Mouse (Mus musculus) lung, postnatal 25 days (tissue): ENCODE results near the gene Gjd3.
"Not testable (repeated sequence)": the region's sequence is repeated elsewhere in the genome, so short reads cannot be mapped to it uniquely, and the experiment has no call there.

Experiments
- DNase-seq: peaks from one replicate; pipeline ENCODE4 v3.0.0; 2022; ENCODE audit warnings: low spot score

Gene Gjd3

DNA sequence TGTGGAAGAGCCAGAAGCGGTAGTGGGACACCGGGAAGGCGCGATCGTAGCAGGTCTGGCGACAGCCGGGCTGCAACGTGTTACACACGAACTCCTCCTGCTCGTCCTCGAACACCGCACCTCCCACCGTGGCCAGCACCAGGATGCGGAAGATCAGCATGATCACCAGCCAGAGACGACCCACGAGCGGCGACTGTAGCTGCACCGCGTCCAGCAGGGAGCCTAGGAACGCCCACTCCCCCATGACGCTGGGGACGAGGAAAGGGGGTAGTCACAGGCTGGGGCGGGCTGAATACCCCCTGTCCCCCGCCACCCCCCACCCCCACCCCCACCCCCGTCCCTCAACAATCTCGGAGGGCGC is at the start of gene Gjd3:
Gene Gjd3 (minus strand): TSS at position 244 of the 361 bp plus-strand sequence.
- DNase-seq: no peak

DNA sequence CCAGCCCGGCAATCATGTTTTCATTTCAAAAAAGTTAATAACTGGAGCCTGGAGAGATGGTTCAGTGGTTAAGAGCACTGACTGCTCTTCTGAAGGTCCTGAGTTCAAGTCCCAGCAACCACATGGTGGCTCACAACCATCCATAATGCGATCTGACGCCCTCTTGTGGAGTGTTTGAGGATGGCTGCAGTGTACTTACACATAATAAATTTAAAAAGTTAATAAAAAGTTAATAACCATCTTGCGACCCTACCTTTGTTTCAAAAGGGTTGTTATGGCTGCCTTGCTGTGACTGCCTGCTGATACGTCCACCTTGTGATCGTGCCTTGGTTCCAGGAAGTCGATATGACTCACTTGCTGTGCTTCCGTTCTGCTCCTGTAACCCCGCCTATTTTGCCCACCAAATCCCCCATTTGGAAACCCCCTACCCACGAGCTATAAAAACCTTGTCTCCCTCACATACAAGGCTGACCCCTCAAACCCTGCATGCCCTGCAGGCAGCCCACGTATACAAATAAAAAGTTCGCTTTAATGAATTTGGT is 44.2 kb upstream of the Gjd3 start:
- no peak for DNase-seq

DNA sequence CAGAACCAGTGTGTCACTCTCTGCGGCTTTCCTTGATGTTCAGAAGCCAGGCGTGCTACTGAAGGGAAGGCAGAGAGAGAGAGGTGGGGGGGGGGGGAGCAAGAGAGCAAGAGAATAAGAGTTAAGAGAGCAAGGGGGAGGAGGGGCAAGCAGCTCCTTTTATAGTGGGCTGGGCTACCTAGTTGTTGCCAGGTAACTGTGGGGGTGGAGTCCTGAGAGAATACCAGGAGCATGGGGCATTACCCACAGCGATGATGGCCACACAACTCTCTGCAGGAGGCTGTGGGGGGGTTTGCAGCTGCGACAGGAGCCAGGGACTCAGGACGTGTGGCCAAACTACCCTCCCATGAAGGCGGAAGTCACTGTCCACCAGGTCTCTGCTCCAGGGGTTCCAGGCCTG is 43.1 kb upstream of the Gjd3 start:
- no peak for DNase-seq

DNA sequence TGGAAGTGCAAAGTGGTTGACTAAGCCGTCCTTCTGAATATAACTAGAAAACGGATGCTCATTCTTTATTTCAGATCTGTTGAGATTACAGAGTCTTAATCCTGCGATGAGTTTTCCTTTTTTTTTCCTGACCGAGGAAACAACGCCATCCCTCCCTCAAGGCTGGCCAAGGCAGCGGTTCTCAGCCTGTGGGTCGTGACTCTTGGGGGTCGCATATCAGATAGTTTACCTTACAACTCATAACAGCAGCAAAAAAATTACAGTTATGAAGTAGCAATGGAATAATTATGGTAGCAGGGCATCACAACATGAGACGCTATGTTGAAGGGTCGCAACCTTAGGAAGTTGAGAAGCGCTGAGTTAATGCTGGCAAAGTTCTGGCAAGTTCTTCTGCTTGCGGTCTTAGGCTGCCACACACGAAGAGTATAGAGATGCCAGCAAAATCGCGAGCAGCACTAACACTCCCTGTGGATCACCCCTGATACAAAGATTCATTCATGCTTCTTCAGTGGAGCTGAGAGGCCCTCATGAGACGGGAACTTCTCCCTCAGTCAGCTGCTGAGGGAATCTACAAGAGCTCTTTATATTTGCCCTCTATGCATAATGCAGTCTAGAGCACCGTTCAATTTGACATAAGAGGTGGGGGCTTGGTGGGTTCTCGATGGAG is 41.8 kb upstream of the Gjd3 start:
- no peak for DNase-seq

DNA sequence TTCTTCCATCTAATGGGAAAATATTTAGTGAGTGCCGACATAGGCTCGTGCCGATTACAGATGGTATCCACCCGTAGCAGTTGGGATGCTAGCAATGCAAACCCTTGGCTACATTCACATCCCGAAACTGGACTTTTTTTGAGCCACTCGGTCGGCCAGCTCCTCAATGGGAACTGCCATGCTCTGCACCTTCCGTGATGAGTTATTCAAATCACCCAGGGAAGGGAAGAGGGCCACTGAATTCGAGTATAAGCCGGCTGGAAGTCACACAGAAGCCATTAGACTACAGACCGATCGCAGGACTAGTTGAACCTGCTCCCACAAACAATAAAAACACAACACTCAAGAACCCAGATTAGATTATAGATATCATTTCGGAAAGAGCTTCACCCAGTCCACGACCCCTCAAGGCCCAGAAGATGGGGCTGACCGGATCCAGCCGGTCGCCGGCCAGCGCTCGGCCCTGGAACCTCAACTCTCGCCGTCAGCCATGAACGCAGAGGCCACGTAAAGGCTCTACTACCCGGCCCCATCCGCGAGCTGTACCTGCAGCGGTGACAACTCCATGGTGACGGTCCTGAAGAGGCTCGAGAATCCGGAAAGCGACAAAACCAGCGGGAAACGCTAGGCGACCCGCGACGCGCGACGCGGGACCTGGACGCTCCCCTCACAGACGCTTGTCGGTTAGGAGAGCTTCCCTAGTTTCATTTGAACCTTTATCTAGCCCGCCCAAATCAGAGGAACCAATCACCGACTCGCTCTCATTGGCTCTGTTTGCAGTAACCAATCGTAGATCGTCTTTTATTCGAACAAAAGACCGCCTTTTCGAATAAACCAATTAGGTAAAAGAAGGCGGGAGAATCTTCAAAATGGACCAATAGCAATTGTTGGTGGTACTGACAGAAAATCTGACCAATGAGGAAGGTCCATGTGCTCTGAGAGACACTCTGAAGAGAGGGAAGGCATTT is 41.0 kb upstream of the Gjd3 start, which contains the start of gene Top2a:
Gene Top2a (minus strand): TSS at position 690 of the 968 bp plus-strand sequence.
- peak; percentile 98 for DNase-seq

DNA sequence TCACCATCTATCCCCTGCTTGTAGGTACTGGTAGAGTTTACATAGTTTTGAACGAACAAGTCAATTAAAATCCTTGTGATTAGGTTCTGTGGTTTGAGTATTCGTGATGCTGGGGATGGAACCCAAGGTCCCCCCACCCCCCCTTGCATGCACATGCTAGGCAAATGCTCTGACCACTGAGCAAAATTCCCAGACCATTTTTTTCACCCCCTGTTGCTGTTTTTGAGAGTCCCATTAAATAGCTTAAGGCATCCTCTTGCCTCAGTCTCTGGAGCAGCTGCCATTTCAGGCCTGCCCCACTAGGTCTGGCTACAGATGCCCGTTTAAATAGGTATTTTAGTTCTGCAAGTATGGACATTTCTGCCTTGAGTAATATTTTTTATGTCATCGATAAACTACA is 40.3 kb upstream of the Gjd3 start:
- no peak for DNase-seq

DNA sequence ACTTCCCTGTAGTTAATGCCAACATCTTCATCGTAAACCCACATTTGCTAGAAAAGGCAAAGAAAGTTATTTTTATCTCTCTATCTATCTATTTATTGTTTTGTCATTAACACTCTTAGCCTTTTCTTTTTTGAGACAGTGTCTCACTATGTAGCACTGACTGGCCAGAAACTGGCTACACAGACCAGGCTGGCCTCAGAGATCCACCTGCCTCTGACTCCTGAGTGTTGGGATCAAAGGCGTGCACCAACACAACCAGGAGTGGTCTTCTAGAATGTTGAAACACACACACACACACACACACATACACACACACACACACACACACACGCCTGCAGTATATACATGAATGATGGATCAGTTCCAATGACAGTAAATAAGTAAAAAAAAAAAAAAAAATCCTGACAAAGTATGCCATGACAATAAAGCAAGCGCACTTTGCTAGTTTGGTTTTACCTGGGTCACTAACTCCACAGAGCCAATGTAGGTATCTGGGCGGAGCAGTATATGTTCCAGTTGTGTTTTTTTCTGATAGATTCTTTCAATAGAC is 39.6 kb upstream of the Gjd3 start:
- no peak for DNase-seq

DNA sequence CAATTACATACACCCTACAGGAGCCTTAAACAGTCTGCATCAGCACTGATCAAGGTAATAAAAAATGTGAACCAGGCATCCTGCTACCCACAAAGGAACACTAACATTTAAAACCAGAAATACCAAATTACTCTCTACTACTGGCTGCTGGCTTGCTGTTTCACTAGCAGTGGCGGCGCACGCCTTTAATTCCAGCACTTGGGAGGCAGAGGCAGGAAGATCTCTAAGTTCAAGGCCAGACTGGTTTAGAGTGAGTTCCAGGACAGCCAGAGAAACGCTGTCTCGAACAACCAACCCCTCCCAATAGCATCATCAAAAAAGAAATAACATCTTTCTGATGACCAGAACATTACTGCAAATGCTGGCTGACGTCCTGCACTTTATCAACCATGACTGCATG is 37.0 kb upstream of the Gjd3 start:
- DNase-seq: no peak

DNA sequence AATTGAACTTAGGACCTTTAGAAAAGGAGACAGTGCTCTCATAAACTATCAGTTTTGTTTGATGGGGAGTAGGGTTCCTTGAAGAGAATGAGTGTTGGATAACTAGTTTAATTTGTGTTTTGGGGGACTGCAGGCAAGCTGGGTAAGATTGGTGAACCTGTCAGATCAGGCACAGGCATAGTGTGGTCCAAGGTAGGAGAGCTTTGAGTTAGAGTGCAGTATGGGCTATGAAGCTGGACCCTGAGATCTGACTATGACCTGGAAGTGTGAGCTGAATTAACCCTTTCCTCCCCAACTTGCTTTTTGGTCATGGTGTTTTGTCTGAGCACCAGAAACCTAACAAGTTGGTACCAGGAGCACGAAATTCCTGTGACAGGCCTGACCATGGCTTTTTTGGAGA is 31.0 kb upstream of the Gjd3 start:
- no peak for DNase-seq

DNA sequence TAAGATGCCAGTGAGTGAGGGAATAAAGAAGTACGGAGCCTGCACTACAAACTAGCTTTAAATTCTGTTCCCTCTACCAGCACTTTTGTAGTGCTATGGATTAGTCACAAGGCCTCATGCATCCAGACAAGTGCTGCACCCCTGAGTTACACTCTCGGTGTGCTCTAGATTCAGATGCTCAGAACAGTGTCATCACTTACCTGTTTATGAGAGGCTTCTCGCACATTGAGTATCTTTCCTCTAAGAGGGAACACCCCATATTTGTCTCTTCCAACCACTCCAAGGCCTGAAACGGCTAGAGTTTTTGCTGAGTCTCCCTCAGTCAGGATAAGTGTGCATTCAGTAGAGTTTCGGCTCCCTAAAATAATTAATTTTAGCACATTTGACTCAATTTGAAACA is 27.9 kb upstream of the Gjd3 start:
- no peak for DNase-seq

DNA sequence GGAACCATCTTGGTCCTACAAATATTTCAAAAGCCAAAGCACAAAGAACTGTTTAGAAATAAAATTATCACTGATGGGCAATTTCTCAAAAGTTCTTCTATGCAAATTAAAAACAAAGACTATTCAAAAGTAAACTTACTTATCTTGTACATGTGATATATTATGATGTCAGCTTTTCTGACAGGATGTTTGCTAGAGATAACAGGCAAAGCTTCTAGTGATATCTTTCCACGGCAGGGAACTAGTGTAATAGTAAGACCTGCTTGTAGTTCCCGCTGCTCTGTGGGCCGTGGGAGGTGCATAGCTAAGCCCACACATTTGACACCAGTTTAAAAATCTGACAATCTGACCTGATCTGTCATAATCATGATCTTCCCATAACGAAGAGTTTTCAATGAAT is 27.3 kb upstream of the Gjd3 start:
- no peak for DNase-seq

DNA sequence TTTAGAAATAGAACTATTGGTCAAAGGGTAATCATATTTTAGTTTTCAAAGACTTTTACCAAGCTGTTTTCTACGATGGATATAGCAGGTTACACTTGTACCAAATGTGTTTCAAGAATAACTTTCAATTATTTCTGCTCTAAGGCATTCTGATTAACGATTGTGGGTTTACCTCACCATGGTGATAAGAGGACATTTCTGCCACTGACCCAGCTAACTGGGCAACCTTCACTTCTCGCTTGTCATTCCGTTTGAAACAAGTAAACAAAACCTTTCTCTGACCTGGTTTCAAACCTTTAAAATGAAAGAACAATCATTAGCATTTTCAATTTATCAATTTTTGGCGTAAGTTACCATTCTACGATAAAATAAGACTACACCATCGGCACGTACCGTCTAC is 24.0 kb upstream of the Gjd3 start:
- DNase-seq: no peak

DNA sequence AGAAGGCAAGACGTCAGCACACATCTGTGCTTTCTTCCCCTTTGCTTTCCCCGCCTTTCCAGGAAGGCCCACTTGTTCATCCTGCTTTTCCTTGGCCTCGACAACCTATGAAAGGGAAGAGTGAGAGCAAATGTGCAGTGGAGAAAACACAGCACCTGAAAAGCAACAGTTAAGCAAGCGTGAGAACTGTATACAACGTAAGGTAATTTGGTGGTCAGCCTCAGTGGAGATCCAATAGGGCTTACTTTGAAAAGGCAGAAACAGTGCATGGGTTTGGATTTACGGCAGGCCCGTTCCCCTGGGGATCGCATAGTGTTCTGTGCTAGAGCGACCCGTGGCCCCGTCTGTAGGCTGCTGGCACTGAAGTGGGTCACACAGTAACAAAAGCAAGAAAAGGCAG is 16.4 kb upstream of the Gjd3 start:
- DNase-seq: no peak

DNA sequence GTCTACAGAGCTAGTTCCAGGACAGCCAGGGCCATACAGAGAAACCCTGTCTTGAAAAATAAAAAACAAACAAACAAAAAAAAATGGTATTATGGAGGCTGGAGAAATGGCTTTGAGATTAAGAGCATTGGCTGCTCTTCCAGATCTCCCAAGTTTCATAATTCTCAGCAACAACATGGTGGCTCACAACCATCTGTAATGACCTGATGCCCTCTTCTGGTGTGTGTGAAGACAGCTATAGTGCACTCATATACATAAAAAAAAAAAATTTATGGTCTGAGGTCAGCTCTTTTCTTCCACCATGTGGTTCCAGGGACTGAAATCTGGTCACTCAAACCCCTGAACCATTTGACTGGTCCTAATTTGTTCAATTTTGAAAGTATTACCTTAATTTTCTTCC is 16.0 kb upstream of the Gjd3 start:
- no peak for DNase-seq

DNA sequence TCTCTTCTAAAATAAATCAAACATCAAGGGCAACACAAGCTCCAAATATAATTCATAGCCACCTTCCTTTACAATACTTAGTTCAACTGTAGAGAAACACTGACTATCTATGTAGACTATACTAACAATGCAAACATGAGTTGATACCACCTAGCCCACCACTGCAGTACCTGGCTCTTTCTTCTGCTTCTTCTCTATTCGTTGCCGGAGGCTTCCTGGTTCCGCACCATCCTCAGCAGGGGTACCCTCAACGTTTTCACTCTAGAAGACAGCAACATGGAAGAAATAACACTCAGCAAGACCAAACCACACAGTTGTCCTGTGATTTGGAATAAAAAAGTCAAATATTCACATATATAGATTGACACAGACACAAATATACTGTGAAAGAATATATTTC is 14.8 kb upstream of the Gjd3 start:
- no peak for DNase-seq

DNA sequence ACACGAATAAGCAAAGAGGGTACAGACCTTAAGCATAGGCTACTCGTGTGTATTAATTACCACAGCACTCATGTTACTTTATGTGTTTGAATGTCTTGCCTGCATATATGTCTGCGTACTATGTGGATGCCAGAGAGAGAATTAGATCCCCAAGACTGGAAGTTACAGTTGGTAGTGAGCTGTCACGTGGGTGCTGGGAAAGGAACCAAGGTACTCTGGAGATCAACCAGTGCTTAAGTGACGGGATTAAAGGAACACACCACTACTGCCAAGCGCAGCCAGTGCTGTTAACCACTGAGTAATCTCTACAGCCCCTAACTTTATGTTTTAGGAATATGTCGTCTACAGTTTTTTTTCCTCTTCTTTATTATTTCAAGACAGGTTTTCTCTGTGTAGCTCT is 13.2 kb upstream of the Gjd3 start:
- no peak for DNase-seq

DNA sequence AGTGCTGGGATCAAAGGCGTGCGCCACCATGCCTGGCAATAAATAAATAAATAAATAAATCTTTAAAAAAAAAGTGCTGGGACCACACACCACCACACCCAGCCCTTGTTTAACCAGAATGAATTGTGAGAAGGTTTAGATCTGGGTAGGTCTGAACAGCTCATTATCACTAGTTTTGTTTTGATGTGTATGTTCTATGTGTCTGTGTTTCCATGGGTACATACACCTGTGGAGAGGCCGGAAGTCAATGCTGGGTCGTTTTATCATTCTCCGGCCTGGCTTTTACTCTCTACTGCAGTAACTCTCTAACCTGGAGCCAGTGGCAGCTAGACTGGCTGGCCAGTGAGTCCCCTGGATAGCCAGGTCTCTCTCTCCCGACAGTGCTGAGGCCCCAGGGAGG is 8.1 kb upstream of the Gjd3 start:
- DNase-seq: no peak

DNA sequence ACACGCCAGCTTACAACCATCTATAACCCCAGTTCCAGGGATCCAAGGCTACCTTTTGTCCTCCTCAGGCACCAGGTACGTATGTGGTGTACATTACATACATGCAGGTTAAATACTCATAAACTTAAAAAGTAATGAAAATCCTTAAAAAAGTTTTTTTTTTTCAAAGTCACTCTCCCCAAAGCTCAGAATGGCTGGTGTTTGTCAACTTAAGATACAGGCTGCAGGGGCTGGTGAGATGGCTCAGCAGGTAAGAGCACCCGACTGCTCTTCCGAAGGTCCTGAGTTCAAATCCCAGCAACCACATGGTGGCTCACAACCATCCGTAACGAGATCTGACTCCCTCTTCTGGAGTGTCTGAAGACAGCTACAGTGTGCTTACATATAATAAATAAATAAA is 5.4 kb upstream of the Gjd3 start:
- DNase-seq: not testable (repeated sequence)

DNA sequence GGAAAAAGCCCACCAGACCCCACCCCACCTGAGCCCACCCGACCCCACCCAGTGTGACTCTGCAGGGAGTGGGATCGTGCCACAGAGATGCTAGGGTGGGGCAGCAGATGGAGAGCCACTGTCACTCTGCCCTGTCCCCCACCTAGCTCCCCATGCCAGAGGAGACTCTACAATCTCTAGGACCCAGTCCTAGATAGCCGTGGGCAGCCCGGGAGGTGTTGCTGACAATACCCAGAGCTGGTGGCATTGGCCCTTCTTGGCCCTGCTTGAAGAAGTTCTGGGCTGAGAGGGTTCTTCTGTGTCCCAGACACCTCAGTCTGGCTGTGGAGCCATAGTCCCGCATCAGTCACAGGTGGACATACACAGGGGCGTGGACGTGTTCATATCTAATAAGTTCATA is 2.7 kb upstream of the Gjd3 start:
- DNase-seq: no peak

DNA sequence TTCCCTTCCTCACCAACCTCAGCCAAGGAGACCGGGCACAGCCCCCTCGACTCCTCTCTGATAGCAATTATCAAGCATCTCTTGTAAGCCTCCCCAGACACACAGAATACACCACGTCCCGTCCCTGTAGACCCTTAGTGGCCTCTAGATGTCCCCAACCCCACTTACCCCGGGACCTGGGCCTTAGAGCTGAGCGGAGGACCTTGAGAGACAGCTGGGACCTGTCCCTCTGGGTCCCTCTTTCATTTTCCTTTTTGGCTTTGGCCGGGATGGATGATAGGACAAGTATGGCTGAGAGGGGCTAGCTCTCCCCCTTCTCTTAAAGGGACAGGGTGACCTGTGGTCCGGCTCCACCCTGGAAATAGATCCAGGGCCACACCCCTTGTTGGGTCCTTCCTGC is 735 bp upstream of the Gjd3 start:
- no peak for DNase-seq

DNA sequence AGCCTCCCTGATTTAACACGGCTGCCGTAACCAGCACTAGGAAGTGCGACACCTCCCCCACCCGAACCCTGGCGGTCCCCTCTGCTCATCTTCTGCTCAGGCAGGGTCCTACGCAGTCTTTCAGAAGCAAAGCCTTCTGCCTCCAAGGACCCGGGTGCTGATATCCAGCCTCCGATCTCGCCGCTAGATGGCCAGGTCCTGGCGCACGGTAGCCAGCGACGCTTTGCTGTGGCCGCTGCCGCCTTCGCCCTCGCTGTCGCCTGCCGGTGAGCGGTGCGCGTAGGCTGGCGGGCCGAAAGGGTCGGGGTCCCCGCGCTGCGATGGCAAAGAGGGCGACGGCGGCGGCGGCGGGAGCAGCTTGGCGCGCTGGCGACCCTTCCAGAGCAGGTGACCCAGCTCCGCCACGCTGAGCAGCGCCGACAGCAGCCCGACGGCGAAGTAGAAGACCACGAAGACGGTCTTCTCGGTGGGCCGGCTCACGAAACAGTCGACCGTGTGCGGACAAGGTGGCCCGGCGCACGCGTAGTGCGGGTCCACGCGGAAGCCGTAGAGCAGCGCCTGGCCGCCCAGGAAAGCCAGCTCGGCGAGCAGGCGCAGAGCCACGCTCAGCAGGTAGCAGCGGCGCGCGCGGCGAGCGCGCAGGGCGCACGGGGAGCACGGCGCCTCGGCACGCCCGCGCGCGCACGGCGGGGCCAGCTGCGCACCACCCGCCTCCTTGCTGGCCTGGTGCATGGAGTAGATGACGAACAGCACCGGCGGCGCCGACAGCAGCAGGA is 631 bp downstream of the Gjd3 start:
- no peak for DNase-seq
